Mouse (Mus musculus) neural tube, embryonic 14.5 days (tissue): Measurements from ENCODE around the gene Ecm1. TPM values are rescaled to one million over a fixed set of nuclear protein-coding genes. Genes with fewer than 3 reads are reported as not detected.

Experiments
- microRNA-seq: library from miRNA; unstranded; fragments of <30 nt; microRNA quantifications from one replicate; pipeline ENCODE4, GENCODE M21; 2016
- polyA plus RNA-seq: library from polyadenylated mRNA; unstranded; fragments of >200 nt; fragmentation: Nextera tagmentation; extraction: Ambion mirVana; gene quantifications from 2 replicates; pipeline ENCODE4 v1.2.1, GENCODE M21; 2014

Ecm1 gene
- polyA plus RNA-seq, 1 experiment from 2014 or later, result 7.7 TPM

Small RNAs within 50 kb of the gene (microRNA-seq; reads per million reads assigned to microRNA genes)
- not detected for gene Mir7014

Other genes starting within 250 kb of the Ecm1 start
- 2.4 and 17.0 TPM in 2 replicates for gene Ctsk, start 240.3 kb downstream of the Ecm1 start, polyA plus RNA-seq
- gene Ctss, start 212.8 kb downstream of the Ecm1 start, polyA plus RNA-seq, result 13.9 and 20.9 TPM in 2 replicates
- gene Hormad1, start 179.9 kb downstream of the Ecm1 start, polyA plus RNA-seq, result not detected in 2 replicates
- gene Golph3l, start 150.6 kb downstream of the Ecm1 start, polyA plus RNA-seq, result 29.5 and 32.4 TPM in 2 replicates
- gene Ensa, start 114.6 kb downstream of the Ecm1 start, polyA plus RNA-seq, result 94.2 and 101 TPM in 2 replicates
- 49.0 and 65.6 TPM in 2 replicates for gene Mcl1, start 80.8 kb downstream of the Ecm1 start, polyA plus RNA-seq
- gene Adamtsl4, start 51.7 kb downstream of the Ecm1 start, polyA plus RNA-seq, result 0.88 and 1.1 TPM in 2 replicates
- gene Tars2, start 20.6 kb upstream of the Ecm1 start, polyA plus RNA-seq, result 47.4 and 47.5 TPM in 2 replicates
- gene Rprd2, start 79.3 kb upstream of the Ecm1 start, polyA plus RNA-seq, result 23.2 and 27.5 TPM in 2 replicates
- gene Prpf3, start 116.3 kb upstream of the Ecm1 start, polyA plus RNA-seq, result 29.6 and 38.5 TPM in 2 replicates
- 272 and 277 TPM in 2 replicates for gene Mrps21, start 131.9 kb upstream of the Ecm1 start, polyA plus RNA-seq
- 3.3 and 4.6 TPM in 2 replicates for gene Ciart, start 142.7 kb upstream of the Ecm1 start, polyA plus RNA-seq
- 12.3 and 25.0 TPM in 2 replicates for gene BC028528, start 152.4 kb upstream of the Ecm1 start, polyA plus RNA-seq
- gene Aph1a, start 154.4 kb upstream of the Ecm1 start, polyA plus RNA-seq, result 27.3 and 35.4 TPM in 2 replicates
- gene Car14, start 165.1 kb upstream of the Ecm1 start, polyA plus RNA-seq, result 0.12 and 0.89 TPM in 2 replicates
- 36.5 and 55.8 TPM in 2 replicates for gene Anp32e, start 189.7 kb upstream of the Ecm1 start, polyA plus RNA-seq